Mouse (Mus musculus): ENCODE data around the gene Urgcp.
A peak's percentile ranks its signal among the peaks of the same experiment; 100 is the strongest.

Gene Urgcp

GRCm38 (mm10) chr11:5715179-5715578 is 47.0 kb downstream of the Urgcp start:
- no peak for DNase-seq (ENCODE audit: low read depth, low spot score)

DNA sequence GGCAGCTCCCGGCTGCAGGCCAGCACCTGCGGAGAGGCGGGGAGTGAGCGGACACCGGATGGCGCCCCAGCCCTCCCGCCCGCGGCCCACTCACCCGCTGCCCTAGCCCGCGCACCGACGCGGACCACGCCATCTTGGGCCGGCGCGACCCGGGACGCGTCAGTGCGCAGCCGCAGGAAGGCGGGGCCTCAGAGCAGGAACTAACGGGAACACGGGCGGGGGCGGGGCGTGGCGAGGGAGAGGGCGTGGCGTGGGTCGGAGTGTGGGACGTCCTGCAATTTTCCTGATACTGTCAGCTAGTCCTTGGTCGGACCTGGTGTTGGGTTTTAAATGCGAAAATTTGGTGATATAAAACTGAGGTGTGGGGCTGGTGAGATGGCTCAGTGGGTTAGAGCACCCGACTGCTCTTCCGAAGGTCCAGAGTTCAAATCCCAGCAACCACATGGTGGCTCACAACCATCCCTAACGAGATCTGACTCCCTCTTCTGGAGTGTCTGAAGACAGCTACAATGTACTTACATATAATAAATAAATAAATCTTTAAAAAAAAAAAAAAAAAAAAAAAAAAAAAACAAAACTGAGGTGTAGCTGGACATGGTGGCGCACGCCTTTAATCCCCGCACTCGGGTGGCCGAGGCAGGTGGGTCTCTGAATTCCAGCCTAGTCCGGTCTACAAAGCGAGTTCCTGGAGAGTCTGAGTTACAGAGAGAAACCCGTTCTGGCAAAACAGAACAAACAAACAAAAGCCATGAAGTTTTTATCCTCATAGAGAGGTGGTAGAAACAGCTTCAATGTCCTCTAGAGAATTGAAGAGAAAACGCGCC is 54.4 kb downstream of the Urgcp start:
- DNase-seq (ENCODE audit: low read depth, low spot score) = peak; percentile 55

DNA sequence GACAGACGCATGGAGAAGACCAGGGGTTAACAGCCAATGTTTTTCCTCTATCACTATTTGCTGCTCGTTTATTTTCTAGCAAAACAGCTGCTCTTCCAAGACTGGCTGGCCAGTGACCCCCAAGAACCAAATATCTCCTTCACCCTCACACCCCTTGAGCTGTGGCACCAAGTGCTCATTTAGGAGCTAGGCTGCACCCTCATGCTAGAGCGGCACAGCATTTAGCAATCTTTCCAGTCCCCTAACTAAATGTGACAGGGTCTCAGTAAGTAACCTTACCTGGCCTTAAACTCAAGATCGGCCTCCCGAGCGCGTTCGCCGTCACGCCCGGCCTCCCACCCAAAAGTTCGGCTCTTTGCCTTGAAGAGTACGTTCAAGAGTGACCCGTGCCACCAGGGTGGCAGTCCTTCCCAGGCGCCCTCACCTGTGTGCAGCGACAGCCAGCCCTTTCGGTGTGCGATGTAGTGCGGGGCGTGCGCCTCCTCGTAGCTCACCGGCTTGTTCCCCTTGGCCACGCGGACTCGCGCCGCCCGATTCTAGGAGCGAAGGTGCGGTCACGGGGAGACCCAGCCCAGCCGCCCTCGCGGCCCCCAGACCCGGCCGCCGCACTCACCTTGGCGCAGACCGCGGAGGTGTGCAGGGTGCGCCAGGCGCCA is 55.2 kb downstream of the Urgcp start:
- DNase-seq (ENCODE audit: low read depth, low spot score) = no peak

DNA sequence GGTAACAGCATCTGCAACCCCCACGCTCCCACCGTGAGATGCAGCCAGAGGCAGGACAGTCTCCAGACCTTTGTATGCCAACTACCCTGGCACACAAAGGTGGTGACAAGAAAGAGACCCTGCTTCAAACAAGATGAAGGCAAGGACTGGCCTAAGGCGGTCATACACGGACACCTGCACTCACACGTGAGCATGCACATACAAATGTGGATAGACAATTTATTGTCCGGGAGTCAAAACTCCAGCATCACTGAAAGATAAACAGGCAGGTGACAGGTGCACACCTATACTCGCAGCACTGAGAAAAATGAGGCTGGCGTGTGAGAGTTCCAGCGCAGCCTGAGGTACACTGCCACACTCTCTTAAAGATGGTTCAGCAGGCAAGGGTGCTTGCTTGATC is 56.2 kb downstream of the Urgcp start:
- DNase-seq (ENCODE audit: low read depth, low spot score) = no peak

- no peak for DNase-seq (ENCODE audit: low read depth, low spot score)
Observed at GRCm38 (mm10) chr11:5703341-5703740, 58.8 kb downstream of the Urgcp start.

- no peak for DNase-seq (ENCODE audit: low read depth, low spot score)
Observed at GRCm38 (mm10) chr11:5702957-5703332, 59.2 kb downstream of the Urgcp start.

DNA sequence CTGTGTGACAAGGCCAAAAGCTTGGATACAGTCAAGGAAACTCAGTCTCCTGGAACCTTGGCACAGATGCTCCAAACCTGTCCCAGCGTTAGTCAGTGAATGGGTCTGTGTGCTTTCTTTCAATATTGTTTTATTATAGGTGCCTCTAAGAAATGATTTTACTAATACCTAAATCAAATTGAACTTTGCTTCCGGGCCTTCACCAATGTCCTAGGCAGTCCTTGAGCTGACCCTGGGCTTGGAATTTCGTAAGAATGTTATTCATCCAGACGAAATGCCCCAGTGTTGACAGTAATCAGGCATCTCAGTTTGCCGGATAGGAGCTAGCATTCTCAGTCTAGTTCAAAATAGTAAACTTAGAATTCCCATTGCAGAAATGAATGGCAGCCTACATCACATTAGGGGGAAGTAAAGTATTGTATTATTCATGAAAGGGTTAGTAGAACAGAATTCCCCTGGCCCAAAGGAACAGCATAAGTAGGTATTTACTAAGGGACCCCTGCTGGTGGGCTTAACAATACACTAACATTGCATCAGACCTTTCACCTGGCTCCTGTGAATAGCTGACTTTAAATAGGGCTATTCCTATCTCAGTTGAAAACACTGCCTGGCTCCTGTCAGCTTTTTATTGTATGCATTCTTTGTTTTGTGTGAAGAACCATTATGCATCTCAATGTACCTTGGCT is 59.8 kb downstream of the Urgcp start:
- DNase-seq (ENCODE audit: low read depth, low spot score) = no peak

DNA sequence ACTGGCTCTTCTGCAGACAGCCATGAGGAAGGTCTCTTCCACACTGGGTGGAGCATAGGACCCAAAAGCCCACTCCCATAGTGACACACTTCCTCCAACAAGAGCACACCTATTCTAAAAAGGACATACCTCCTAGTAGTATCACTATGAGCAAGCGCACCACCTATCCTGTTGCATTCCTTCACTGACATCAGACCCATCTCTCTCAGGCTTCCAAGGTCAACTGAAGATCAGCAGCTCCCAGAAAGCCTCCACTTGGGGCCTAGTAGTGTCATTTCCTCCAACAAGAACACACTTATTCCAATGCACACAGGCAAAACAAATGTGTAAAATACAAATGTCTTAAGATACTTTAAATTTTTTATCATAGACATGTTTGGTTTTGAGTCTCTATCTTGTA is 60.4 kb downstream of the Urgcp start:
- no peak for DNase-seq (ENCODE audit: low read depth, low spot score)

DNA sequence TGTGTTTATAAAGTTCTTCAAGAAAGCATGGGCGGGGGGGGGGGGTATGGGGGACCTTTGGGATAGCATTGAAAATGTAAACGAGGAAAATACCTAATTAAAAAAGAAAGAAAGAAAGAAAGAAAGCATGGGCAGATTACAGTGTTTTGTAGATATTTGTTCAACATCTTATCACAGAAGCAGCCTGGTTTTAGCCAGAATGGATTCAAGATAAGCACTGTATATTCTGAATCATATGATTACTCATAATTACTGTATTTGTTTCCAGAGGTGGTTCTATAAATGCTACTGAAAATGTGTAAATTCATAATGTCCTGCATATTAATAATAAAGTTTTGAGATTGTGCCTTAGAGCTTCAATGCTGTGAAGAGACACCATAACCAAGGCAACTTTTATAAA is 60.9 kb downstream of the Urgcp start:
- no peak for DNase-seq (ENCODE audit: low read depth, low spot score)

DNA sequence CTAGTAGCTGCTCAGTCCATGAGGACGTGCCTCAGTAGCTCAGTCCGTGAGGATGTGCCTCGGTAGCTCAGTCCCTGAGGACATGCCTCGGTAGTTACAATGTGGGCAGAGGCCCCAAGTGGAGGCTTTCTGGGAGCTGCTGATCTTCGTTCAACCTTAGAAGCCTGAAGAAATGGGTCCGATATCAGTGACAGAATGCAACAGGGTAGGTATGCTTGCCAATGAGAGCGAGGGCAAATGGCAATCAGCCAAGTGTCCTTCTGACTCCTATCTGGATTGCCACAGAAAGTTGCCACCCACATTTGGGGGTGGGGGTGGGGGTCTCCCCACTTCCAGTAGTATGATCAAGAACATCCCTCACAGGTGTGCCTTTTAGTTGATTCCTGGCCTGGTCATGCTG is 61.4 kb downstream of the Urgcp start:
- no peak for DNase-seq (ENCODE audit: low read depth, low spot score)

GRCm38 (mm10) chr11:5691775-5692174 is 70.4 kb downstream of the Urgcp start:
- no peak for DNase-seq (ENCODE audit: low read depth, low spot score)

GRCm38 (mm10) chr11:5684283-5684682 is 77.9 kb downstream of the Urgcp start:
- DNase-seq (ENCODE audit: low read depth, low spot score) = no peak

GRCm38 (mm10) chr11:5682541-5682940 is 79.6 kb downstream of the Urgcp start:
- no peak for DNase-seq (ENCODE audit: low read depth, low spot score)
